Mouse (Mus musculus) c-Kit-positive CD71-positive TER-119-negative erythroid progenitor cells, embryonic 14.5 days (primary cell): ENCODE results near the gene Clstn2.

Source experiments
- DNase-seq: peaks from one replicate; pipeline ENCODE4 v3.0.0-alpha.2; 2013; ENCODE audit warnings: low read depth

Gene Clstn2

DNA sequence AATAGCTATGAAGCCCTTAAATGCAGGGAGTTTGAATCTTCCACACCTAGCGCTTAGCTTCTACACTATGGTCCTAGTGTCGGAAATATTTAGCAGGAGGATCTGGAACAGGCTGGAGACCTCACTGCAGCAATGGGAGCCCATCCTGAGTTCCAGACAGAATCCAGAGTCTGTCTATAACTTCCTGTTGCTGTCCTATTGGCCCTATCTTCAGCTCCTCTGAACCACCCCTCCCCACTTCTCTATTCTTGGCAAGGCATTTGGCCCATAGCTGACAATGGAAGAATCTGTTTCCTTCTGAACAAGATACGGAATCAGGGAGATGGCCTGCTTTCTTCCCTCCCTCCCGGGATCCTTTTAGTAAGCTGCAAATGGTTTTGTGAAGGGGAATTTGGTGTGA lies 488.6 kb downstream of the Clstn2 start:
- no peak for DNase-seq

DNA sequence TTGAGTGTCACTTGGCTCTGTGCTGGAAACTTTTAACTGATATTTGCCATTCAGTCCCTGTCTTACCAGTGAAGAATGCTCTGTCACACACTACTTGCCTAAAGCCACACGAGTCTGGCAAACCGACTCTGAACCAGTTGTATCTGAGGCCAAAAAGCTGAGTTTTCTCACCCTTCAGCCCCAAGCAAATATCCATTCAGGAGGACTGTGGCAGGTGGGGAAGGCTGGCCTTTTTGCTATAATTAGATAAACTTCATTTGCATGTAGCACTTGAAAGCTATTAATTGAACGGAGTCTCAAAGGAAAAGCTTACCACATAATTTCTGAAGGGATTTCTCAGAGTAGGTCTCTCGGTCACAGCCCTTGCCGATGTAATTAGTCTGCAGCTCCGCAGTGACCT lies 491.6 kb downstream of the Clstn2 start:
- DNase-seq = no peak

DNA sequence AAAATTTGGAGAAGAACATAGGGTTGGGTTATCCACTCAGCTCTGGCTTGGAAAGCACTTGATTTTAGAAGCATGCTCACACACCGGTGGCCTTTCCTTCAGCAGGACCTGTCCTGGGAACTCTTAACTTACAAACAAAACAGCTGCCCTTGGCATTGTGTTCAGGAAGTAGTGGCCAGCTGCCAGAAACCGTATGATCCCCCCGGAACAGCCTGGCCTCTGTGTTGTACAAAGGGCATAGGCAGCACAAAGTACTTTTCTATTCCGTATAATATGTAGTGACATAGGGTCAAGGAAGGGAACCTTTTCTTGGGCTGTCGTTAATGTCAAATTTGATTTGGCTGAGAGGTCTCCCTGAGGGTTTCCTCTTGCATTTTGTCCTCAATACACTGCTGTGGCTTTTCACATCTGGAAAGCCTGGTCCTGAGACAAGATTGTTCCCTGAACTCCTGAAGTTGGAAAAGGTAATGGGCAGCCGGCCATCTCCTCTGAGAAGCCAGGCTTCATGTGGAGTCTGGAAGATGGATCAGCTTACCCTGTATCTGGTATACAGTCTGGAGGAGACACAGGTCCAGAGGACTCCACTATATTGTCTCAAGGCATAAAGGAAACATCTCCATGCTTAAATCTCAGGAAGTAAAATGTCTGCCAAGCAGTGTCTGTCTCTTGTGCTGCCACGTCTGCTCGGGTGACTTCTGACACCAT lies 494.8 kb downstream of the Clstn2 start:
- DNase-seq = no peak

DNA sequence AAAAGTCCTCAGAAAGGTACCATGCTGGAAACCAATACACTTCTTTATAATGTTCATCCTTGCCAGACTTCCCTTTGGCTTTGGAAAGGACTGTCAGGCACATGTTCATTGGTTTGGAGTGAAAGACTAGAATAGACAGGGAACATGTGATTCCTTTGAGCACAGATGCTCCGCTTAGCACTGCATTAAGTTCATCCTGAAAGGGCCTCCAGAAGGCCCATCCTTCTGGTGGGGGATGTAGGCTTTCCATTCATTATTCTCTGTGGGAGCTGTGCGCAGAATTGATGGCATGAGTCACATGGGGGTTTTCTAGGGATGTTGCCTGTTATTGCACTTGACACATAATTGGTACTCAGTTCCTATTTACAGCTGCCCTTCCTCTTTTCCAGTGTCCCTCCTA lies 498.8 kb downstream of the Clstn2 start:
- no peak for DNase-seq

DNA sequence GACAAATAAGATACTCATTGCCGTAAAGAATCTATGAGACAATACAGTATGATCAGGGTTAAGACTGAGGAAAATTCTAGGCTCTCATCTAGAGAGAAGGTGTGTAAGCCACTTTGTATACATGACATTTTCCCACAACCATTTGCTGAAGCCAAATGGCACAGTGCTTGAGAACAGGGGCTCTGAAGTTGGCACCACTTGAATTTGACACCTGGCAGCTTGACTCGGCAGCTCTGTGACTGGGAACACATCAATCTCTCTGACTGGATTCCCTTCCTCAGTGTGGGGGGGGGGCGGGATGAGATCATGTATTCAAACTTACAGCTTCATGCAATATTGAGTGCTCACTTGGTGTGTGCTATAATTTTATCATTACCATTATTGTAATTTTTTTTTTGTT lies 499.7 kb downstream of the Clstn2 start:
- DNase-seq = no peak

DNA sequence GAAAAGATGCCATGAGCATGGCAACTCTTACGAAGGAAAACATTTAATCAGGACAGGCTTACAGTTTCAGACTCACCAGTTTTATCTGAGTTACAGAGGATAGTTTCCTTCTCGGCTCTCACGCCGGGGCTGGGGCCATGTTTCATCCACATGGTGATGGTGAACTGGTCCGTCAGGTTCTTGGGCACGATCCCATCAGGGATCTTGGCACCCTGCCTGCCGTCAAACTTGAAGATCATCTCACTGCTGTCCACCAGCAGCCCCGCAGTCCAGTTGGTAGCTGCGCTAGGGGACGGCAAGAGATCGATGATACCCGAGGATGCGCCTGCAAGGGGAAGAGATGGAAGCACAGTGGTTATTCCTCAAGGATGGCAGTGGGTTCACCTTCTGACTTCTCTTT lies 500.4 kb downstream of the Clstn2 start:
- no peak for DNase-seq

DNA sequence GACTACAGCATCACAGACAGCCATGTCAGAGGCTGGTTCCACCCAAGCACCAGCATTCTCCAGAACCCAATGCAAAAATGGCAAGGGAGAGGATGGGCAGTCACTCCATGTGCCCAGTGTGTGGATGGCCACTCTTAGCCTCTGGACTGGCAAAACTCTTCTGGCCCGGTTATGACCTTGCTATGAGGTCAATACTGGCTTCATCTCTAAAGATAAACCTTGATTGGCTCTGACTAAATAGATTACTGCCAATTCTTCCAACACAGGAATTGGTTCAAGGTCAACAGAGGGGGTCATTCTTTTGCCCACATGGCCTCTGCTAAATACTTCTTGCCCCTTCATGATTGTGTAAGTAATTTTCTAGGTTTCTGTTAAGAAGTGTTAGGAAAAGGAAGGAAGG lies 505.1 kb downstream of the Clstn2 start:
- no peak for DNase-seq

DNA sequence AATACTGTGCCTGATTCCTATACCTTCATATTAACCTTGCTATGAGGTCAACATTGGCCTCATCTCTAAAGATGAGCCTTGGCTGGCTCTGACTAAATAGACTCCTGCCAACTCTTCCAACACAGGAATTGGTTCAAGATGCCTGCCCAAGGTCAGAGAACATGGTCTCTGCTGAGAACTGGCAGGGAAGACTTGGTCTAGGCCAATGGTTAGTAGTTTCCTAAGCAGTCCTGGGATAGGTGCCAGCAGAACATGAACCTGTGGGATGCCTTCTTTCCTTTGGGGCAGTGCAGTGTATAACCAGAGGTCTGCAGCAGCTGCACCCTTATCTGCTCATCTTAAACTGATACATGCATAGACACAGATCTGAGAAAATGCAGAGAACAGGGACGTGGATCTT lies 505.7 kb downstream of the Clstn2 start:
- no peak for DNase-seq

DNA sequence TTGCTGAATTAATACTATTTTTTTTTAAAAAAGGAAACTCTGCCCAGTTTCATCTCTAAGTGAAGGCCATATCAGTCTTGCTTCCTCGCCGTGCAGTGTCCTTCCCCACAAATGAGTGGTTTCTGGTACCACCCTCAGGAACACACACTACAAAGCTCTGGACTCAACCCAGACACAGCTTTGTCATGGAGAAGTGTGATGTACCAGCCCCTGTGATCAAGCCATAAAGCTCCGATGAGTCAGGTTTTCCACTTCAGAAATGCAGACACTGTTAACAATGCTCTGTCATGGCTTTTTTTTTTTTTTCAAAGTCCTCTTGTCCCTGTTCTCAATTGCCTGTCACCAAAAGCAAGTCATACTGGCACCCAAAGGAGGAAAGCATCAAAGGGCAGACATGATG lies 507.4 kb downstream of the Clstn2 start:
- DNase-seq = no peak

DNA sequence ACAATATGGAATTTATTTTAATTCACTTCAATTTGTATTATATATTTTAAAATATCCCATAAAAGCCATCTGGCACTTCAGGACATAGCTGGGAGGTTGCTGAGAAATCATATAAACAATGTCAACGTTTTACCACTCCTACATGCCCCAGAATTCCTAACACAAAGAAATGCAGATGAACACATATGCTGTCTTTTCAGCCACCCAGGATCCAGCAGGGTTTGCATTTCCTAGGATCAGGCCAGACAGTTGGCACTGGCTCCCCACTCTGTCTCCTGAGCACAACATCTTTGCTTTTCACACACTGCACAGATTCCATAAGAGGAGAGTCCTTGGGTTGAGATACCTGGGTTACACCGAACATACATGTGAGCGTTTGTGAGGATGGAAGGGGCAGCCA lies 508.1 kb downstream of the Clstn2 start:
- no peak for DNase-seq

DNA sequence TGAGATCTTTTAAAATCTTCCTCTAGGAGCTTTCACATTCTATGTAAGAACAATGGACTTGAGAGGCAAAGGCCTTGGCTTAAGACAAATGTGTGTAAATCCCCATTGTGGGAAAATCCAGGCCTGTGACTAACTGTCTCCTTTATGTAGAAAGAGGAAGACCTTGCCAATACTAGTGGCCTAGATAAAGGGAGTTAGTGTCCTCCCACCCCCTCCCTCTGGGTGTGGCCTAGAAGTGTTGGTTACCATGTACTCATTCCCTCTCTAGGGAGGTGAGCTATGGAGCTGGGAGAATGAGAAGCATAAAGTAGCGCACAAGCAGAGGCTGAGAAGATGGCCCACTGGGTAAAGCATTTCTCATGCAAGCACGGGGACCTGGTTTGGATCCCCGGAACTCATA lies 512.2 kb downstream of the Clstn2 start:
- no peak for DNase-seq

DNA sequence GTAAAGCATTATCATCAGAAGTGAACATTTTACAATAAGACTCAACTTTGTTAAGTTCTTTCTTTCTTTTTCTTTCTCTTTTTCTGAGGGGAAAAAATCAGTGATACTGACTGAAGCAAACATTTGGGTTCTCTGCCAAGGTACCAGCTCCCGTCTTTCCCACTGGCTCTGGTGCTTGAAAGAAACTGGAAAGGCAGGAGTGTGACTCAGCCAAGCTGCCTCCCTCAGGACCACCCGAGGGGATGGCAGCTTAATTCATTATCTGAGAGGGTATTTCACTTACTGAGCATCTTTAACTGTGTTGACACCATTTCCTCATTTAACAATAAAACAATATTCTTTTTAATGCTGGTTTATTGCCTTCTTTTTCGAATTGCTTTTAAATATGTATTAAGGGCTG lies 516.0 kb downstream of the Clstn2 start:
- no peak for DNase-seq

DNA sequence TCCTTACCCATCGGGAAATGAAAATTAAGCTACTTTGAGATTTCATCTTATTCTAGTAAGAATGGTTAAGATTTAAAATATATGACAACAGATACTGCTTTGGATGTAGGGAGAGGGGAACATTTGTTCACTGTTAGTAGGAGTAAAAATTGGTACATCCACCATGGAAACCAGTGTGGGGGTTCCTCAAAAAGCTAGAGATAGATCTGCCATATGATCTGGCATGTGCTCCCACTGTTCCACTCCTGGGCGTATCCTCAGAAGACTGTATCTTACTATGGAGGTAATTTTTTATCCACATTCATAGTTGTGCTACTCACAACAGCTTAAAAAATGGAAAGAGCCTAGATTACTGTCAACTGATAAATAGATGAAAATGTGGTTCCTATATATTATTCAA lies 518.3 kb downstream of the Clstn2 start:
- DNase-seq = no peak

DNA sequence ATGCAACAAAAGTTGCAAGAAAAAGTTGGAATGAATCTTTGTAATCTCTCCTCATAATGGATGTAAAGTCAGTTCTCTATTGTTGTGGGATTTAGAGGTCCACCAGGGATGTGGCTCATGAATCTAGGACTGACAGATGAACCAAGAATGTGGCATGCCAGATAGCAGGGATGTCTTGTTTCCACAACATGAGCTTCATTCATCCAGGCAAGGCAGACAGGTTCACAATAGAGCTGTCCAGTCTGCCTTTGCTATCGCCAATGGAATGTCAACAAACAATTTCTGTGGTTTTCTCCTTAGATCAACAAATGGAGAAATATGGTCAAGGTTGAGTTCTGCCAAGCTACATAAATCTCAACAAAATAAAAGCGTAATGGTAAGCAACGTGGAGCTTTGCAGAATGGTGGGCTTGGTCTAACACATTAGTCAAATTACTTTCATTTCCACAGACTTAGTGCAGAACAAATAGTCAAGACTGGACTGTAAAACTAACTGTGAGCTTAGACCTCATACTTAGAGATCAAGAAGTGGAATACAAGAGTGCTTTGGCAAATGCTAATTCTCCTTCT lies 520.6 kb downstream of the Clstn2 start:
- DNase-seq = no peak

DNA sequence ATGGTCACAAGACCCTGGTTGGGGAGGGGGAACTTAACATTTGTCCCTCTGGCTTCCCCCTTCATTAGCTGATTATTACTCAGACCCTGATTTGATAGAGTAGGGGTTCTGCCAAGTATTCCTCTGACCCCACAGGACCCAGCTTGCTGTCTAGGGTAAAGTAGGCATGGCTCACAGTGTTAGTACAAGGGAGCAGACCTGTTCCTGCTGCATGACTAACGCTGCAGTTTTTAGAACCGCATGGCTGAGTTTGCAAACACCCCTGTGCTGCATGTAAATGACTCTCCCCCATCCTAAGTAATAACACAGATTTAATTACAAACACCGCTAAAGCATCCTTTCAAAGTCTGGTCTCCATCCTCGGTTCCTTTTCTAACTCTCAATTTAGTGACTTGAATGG lies 531.6 kb downstream of the Clstn2 start:
- DNase-seq = no peak

DNA sequence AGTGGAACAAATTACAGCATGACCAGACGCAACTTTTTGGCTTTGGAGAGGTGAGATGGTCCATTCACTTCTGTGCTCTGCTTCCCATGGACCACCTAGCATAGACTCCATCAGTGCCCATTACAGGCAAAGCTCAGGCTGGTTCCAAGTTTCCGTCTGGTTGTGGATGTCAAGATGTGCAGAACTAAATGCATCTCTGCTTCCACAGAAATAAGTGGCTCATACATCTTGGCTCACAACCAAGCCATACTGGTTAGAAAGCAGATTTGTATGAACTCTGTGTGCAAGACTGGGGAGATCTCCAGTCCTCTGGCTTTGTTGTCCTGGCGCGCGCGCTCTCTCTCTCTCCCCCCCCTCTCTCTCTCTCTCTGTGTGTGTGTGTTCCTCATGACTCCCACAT lies 537.9 kb downstream of the Clstn2 start:
- no peak for DNase-seq

DNA sequence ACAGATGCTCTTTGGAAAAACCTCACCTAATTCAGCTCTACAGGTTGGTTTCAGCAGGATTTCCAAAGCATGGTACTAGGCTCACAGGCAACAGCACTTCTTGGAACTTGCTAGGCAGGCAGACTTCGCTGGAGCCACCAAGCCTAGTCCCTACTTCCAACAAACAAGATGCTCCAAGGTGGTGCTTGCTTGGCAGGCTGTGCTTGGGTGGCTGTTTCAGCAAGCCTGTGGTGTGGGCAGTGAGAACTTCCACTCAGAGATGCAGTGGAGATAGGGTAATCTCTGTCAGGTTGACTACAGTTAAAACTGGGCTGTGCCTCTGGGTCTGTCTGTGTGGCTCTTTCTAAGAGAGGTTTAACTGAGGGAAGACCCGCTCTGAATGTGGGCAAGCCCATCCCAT lies 541.4 kb downstream of the Clstn2 start:
- DNase-seq = no peak

DNA sequence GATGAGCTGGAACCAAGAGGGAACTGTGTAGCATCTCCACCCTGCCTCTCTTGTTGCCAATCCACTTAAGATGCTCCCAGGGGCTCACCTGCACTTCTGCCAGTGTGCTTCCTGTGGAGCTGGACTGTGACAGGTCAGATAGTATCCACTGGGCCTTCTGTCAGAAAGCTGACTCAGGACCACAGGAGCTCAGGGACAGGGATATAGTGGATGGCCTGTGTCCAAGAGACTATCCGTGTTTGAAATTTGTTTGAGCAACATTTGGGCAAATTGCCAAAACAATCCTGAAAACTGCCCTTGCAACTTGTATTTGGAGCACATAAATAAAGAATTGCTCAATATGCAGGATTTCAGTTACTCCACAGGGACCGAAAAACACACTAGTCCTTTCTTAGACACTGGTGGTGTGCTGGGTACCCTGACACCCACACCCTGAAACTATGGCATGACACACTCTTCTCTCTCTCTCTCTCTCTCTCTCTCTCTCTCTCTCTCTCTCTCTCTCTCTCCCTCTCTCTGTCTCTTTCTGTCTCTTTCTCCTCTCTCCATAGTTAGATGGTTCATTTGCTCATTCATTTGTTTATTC lies 542.3 kb downstream of the Clstn2 start:
- DNase-seq = no peak

DNA sequence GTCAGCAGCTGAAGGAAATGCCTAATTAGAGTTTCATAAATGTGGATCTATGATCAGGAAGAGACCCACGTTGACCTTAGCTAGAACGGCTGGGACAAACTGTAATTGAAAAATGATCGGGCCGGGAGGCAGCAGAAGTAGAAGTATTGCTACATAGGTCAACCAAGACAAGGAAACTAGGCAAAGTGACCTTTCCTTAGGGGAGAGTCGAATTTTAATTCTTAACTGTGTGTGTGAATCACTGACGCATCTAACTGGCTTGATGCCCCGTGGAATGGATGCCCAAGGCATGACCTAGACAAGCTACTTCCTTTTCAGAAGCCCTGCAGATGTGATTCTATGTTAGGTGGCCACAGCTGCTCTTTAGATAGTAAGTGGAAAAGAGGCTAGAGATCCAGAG lies 546.2 kb downstream of the Clstn2 start:
- no peak for DNase-seq

DNA sequence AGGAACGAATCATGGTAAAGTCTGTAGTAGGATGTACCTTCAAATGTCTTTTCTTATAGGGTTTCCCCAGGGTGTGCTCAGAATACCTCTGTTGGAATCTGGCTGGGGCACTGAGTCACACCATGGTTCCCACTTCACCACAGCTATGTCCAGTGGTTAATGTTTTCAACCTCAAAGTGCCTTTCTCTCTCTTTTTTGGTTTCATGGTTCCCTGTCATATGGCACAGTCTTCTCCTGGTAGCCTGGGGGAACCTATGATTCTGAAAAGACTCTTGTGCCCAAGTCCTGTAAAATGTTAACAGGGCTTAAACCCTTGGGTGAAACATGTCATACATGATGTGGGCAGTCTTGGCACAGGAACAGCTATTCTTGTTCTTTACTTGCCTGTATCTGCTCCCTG lies 551.8 kb downstream of the Clstn2 start:
- no peak for DNase-seq

DNA sequence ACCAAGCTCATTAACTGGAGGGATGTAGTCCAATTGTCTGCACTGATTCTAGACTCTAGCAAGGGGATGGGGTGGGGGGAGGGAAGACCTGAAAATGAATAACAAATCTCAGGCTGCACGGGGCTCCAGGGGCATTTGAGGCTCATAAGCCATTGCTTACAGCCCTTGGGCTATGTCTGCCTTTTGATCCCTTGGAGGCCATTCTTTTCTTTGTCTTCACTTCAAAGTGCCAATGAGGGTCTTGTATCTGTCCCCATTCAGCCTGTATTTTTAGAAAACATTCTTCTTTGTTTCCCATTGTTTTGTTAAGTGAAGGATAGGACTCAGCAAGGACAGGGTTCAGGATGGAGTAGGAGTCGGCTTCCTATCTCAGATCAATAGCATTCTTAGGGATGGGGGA lies 556.0 kb downstream of the Clstn2 start:
- no peak for DNase-seq

DNA sequence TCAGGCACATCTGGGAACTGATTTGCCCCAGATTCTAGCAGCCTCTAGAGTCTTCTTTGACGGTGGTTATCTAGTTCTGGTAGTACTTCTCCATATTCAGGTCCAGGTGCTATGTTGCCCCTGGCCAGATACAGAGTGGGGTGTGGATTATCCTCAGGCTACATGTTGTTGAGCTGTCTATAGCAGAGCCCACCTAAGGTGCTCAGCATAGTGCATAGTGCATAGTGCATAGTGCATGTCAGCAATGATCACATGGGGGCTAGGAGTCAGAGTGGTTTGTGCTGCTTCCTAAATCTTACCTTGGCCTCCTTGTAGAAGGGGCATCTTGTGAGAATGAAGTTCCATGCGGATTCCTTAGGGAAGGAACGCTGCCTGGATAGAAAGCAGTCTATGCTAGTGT lies 556.5 kb downstream of the Clstn2 start:
- no peak for DNase-seq

DNA sequence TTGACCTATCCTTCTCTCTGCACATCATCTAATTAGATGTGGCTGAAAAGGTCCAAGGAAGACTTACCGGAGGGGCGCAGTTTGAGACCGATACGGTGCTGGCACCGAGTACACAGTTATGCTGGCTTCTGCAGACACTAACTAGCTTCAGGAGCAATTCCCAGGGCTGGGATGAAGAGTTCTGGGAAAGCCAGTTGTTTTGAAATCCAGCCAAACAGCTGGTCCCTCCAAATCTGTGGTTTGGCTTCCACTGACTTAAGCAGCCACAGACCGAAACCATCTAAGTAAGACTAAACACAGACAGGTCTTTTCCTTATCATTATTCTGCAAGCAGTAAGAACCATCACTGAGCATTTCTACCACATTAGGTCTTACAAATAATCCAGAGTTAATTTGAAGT lies 558.1 kb downstream of the Clstn2 start:
- DNase-seq = no peak

DNA sequence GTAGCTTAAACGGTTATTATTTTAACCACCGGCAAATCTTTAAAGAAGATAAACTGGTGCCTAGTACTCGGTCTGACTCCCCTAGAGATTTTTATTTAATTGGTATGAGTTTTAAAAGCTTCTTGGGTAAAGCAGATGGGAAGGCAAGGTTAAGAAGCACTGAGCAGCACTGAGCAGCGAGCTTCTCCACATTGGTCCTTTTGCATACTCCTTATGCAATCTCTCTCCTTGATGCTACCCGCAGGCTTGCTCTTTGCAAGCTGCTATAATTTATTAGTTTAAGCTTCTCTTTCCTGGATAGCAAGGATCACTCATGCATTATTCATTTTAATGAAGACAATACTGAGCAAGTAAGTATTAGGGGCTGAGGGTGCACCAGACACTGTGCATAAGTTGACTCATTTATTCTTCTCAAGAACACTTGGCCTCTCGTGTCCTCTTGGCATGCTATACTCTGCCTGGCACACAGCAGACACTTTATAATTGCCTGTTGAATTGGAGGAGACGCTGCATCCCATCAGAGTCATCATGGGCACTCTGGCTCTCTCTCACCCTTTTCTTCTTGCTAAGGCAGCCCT lies 561.9 kb downstream of the Clstn2 start:
- no peak for DNase-seq
